Mouse (Mus musculus) lung, postnatal 0 days (tissue): Measurements from ENCODE around the gene Sar1a. TPM values are rescaled to one million over a fixed set of nuclear protein-coding genes. Genes with fewer than 3 reads are reported as not detected.

Experiments used
- ATAC-seq: fragments of 200-750 bp; cut with Nextera tagmentation; 2 replicates; pipeline ENCODE4 v1.8.0; 2017; ENCODE audit warnings: moderate library complexity
- DNase-seq: peaks from one replicate; pipeline ENCODE4 v3.0.0-alpha.2; 2016; ENCODE audit warnings: low spot score
- H3K27ac ChIP-seq: fragments of 300-500 bp; sonication (generic); 2 replicates; pipeline ENCODE4 v1.5.1; 2014; ENCODE audit warnings: antibody characterized with exemption, mild to moderate bottlenecking, low read length, mixed read lengths
- H3K27me3 ChIP-seq: fragments of 300-500 bp; sonication (generic); replicated peaks from 2 replicates; pipeline ENCODE4 v1.6.1; 2014; ENCODE audit warnings: low read length, mixed read lengths; ENCODE audit not compliant: insufficient read depth
- H3K36me3 ChIP-seq: fragments of 300-500 bp; sonication (generic); 2 replicates; pipeline ENCODE4 v1.6.1; 2014; ENCODE audit warnings: low read length, mixed read lengths; ENCODE audit not compliant: insufficient read depth
- H3K4me1 ChIP-seq: fragments of 300-500 bp; sonication (generic); 2 replicates; pipeline ENCODE4 v1.6.1; 2014; ENCODE audit warnings: antibody characterized with exemption, low read depth, low read length, mixed read lengths; ENCODE audit not compliant: insufficient read depth
- H3K4me2 ChIP-seq: fragments of 300-500 bp; sonication (generic); replicated peaks from 2 replicates; pipeline ENCODE4 v1.6.1; 2014; ENCODE audit warnings: low read depth, mild to moderate bottlenecking, low read length, moderate library complexity, mixed read lengths
- H3K4me3 ChIP-seq: fragments of 300-500 bp; sonication (generic); 2 replicates; pipeline ENCODE4 v1.5.1; 2014; ENCODE audit warnings: low read depth, low read length
- H3K9ac ChIP-seq: fragments of 300-500 bp; sonication (generic); replicated peaks from 2 replicates; pipeline ENCODE4 v1.6.1; 2014; ENCODE audit warnings: low read depth, mild to moderate bottlenecking
- H3K9me3 ChIP-seq: fragments of 300-500 bp; sonication (generic); 2 replicates; pipeline ENCODE4 v1.6.1; 2016; ENCODE audit warnings: low read length, mixed read lengths
- CTCF ChIP-seq: IDR thresholded peaks from 2 replicates; pipeline ENCODE4 v1.5.1; 2016; ENCODE audit warnings: antibody characterized with exemption, mild to moderate bottlenecking
- EP300 ChIP-seq: IDR thresholded peaks from 2 replicates; pipeline ENCODE4 v1.6.1; 2016; ENCODE audit warnings: antibody characterized with exemption, mild to moderate bottlenecking, control low read depth
- WGBS: fragments of 180-500 bp; shearing (Covaris S2); extraction: QIAGEN DNeasy Blood & Tissue Kit; methylation state at CpG from one replicate; pipeline ENCODE4 v1.1.7; 2014; 5-methylcytosine and 5-hydroxymethylcytosine counted together
- polyA plus RNA-seq: library from polyadenylated mRNA; unstranded; fragments of >200 nt; fragmentation: Nextera tagmentation; extraction: Ambion mirVana; gene quantifications from 2 replicates; pipeline ENCODE4 v1.2.1, GENCODE M21; 2015

Gene Sar1a
- polyA plus RNA-seq, 1 experiment from 2014 or later = 184 TPM

DNA sequence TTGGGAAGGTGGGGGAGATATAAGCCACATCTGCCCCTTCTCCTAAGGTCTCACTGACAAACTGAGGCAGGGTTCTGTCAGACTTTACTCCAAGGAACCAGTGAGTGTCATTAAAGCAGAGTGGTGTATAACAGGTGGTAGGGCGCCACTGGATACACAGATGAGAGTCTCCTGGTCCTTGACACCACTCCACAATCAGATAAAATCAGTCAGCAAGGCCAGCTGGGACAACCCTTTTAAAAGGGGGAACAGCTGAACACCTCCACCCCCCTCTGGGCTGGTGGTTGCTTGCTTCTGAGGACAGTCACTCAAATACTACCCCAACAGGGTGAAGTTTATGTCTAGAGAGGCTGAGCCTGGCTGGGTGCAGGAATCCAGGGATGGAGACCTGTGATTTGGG is 57.4 kb downstream of the Sar1a start:
- H3K36me3 ChIP-seq = no peaks in the 10 kb centered on the region
- no peak overlapping the region for H3K9ac ChIP-seq
- no peak for TF ChIP-seq CTCF
- TF ChIP-seq EP300 = no peak
- 81% methylated on average over 1 of the region's 1 CpGs for WGBS
- H3K9me3 ChIP-seq = no peaks in the 10 kb centered on the region
- no peaks in the 10 kb centered on the region for H3K27me3 ChIP-seq
- no peak for ATAC-seq
- H3K27ac ChIP-seq = no peak overlapping the region
- H3K4me1 ChIP-seq = no peaks in the 10 kb centered on the region
- no peak overlapping the region for H3K4me3 ChIP-seq
- DNase-seq = no peak
- no peak overlapping the region for H3K4me2 ChIP-seq

GRCm38 (mm10) chr10:61738126-61738525 is 58.0 kb downstream of the Sar1a start:
- Histone ChIP-seq H3K36me3 (no peaks in the 10 kb centered on the region), H3K27ac (no peak overlapping the region), H3K9ac (no peak overlapping the region), H3K4me1 (no peaks in the 10 kb centered on the region), H3K4me2 (no peak overlapping the region), H3K4me3 (no peak overlapping the region), H3K9me3 (no peaks in the 10 kb centered on the region), H3K27me3 (no peaks in the 10 kb centered on the region)
- TF ChIP-seq EP300 (no peak), CTCF (no peak)
- ATAC-seq (no peak), DNase-seq (no peak)
- 72% methylated on average over 4 of the region's 4 CpGs for WGBS

GRCm38 (mm10) chr10:61741306-61741705 is 61.2 kb downstream of the Sar1a start:
- Histone ChIP-seq H3K4me1 (no peaks in the 10 kb centered on the region), H3K36me3 (no peaks in the 10 kb centered on the region), H3K9ac (no peak overlapping the region), H3K9me3 (no peaks in the 10 kb centered on the region), H3K27me3 (no peaks in the 10 kb centered on the region), H3K4me3 (no peak overlapping the region), H3K4me2 (no peak overlapping the region), H3K27ac (no peak overlapping the region)
- no peak for DNase-seq
- 79% methylated on average over 1 of the region's 1 CpGs for WGBS
- no peak for ATAC-seq
- TF ChIP-seq EP300 = no peak
- no peak for TF ChIP-seq CTCF

DNA sequence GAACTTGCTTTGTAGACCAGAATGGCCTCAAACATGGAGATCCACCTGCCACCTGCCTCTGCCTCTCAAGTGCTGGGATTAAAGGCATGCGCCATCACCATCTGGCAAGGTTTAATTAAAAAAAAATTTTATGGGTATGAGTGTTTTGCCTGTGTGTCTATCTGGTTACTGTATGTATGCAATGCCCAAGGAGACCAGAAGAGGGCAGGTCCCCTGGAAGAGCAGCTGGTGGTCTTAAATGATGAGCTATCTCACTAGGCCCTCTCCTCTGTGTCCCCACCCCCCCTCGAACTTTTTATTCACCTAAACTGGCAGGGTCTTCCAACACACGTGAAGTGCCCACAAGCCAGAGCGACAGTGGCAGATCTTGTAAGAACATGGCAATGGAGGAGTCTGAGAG is 61.8 kb downstream of the Sar1a start:
- Histone ChIP-seq H3K4me3 (no peak overlapping the region), H3K27ac (no peak overlapping the region), H3K4me2 (no peak overlapping the region), H3K9me3 (no peaks in the 10 kb centered on the region), H3K27me3 (no peaks in the 10 kb centered on the region), H3K36me3 (no peaks in the 10 kb centered on the region), H3K4me1 (no peaks in the 10 kb centered on the region), H3K9ac (no peak overlapping the region)
- DNase-seq (no peak), ATAC-seq (no peak)
- 87% methylated on average over 4 of the region's 4 CpGs for WGBS
- TF ChIP-seq CTCF = peak; percentile 54
- no peak for TF ChIP-seq EP300

DNA sequence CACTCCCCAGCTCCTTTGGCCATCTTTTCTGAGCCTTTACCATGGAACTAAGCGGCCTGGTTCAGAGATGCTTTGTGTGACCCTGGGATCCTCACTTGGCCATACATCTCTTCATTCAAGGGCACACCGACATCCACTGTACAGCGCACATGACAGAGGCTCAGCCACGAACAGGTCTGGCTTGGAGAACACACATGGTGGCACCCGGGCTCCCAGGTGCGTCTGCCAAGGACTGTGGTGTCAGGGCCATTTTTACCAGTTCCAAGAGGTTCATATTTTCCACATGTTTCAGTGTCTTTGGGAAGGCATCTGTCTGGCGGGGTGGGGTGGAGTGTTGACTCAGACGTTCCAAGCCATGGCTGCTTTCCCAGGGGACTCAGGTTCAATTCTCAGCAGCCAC is 62.2 kb downstream of the Sar1a start:
- Histone ChIP-seq H3K36me3 (no peaks in the 10 kb centered on the region), H3K4me2 (no peak overlapping the region), H3K27ac (no peak overlapping the region), H3K9me3 (no peaks in the 10 kb centered on the region), H3K4me3 (no peak overlapping the region), H3K27me3 (no peaks in the 10 kb centered on the region), H3K9ac (no peak overlapping the region), H3K4me1 (no peaks in the 10 kb centered on the region)
- TF ChIP-seq EP300 = no peak
- no peak for TF ChIP-seq CTCF
- WGBS = 92% methylated on average over 8 of the region's 8 CpGs
- DNase-seq (no peak), ATAC-seq (no peak)

Other genes with a start within 250 kb of the Sar1a start
- 61.3 and 62.5 TPM in 2 replicates for gene Eif4ebp2, start 227.6 kb upstream of the Sar1a start, polyA plus RNA-seq
- gene Lrrc20, start 204.5 kb upstream of the Sar1a start, polyA plus RNA-seq = 5.8 and 6.6 TPM in 2 replicates
- gene Npffr1, start 84.8 kb upstream of the Sar1a start, polyA plus RNA-seq = 0.19 and 0.54 TPM in 2 replicates
- gene Ppa1, start 31.7 kb upstream of the Sar1a start, polyA plus RNA-seq = 39.8 and 40.1 TPM in 2 replicates
- gene Tysnd1, start 15.2 kb downstream of the Sar1a start, polyA plus RNA-seq = 18.3 and 20.8 TPM in 2 replicates
- 15.3 and 15.8 TPM in 2 replicates for gene Aifm2, start 35.0 kb downstream of the Sar1a start, polyA plus RNA-seq
- 23.9 and 26.6 TPM in 2 replicates for gene H2afy2, start 103.8 kb downstream of the Sar1a start, polyA plus RNA-seq